Mouse (Mus musculus): ENCODE data around the gene Irgm2.

Gene Irgm2

DNA sequence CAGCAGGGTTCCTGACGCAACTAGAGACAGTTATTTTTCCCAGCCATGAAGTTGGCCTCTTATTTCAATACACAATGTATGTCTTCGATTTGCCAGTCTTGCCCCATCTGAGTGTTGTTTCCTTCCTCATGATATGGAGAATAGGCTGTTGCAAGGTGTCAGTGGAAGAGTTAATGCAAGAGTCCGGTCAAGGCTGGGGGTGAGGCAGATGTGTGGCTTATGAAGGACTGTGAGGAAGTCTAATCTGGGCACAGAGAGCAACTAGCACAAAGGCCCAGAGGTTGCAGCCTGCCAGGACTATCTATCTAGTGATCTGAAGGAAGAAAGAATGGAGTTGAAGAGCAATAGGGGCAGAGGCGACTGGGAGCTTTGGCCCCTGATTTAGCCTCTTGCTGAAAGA is 60.7 kb downstream of the Irgm2 start:
- DNase-seq (ENCODE audit: low read depth, low spot score), result no peak

DNA sequence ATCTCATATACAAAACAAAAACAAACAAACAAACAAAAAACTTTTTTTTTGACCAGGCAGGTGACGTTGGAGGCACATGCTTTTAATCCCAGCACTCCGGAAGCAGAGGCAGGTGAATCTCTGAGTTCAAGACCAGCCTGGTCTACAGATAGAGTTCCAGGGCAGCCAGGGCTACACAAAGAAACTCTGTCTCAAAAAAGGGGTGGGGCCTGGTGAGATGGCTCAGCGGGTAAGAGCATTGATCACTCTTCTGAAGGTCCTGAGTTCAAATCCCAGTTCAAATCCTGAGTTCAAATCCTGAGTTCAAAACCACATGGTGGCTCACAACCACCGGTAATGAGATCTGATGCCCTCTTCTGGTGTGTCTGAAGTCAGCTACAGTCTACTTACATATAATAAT is 62.4 kb downstream of the Irgm2 start:
- no peak for DNase-seq (ENCODE audit: low read depth, low spot score)

DNA sequence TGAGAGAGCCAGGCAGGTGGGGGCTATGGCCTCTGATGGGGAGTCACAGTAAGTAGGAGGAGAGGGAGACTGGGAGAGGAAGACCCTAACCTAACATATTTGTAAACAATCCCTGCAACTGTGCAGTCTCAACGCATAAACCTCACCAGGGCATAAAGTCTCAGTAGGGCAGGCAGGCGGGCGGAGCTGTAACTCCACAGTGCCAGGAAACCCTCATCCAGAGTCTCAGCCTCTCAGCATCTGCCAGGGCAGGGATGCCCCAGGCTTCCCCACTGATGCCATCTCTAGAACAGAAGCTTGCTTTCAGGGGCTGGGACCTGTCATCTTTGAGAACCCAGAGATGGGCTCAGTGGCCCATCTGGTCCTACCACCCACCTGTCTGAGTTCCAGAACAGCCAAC is 62.9 kb downstream of the Irgm2 start:
- no peak for DNase-seq (ENCODE audit: low read depth, low spot score)

DNA sequence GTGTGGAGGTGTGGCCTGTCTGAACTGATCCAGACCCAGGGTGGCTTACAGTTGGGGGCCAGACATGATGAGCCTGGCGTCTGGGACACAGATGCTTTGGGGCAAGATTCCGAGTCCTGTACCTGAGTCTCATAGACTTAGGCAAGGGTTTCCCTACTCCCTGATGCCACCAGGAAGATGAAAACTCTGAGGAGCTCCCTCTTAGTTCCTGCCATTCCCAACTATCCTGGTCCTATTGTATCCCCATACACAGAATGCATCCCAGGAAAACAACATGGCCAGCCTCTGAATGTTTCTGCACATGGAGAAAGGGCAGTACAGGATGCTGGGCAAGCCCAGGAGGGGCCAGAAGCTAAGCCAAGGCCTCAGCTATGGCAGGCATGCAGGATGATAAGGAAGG is 64.1 kb downstream of the Irgm2 start:
- no peak for DNase-seq (ENCODE audit: low read depth, low spot score)

DNA sequence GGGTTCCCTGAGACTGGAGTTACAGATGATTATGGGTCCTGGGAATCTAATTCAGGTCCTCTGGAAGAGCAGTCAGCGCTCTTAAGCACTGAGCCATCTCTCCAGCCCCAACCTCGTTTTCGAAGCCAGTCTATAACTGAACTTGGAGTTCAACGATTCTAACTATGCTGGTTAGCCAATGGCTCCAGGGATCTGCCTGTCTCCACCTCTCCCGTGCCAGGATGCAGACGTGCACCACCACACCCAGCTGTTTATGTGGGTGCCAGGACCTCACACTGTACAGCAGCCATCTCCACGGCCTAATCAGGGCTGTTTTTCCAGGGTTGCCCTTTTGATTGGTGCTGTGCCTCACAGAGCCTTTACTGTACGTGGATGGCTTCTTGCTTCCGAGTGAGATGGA is 65.1 kb downstream of the Irgm2 start:
- no peak for DNase-seq (ENCODE audit: low read depth, low spot score)

DNA sequence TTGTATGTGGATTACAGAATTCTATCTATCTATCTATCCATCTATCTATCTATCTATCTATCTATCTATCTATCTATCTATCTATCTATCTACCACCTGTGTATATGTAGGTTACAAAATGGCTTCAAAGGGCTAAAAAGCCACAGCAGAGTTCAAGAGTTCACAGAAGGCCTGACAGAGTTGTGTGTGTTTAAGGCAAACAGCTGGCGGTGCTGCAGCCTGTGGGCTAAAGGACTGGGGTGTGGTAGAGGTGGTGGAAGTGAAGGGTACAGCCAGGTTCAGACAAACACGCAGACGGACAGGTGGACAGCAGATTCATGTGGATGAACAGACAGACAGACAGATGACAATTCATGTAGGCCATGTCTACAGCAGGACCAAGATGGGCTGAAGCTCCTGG is 68.9 kb downstream of the Irgm2 start:
- DNase-seq (ENCODE audit: low read depth, low spot score), result no peak
